Mouse (Mus musculus) neural tube, embryonic 11.5 days (tissue): ENCODE measurements around the gene Sult4a1. TPM values are rescaled to one million over a fixed set of nuclear protein-coding genes. Genes with fewer than 3 reads are reported as not detected.
"Not testable (repeated sequence)": the region's sequence is repeated elsewhere in the genome, so short reads cannot be mapped to it uniquely, and the experiment has no call there.

Experiments used
- ATAC-seq: fragments of 200-750 bp; cut with Nextera tagmentation; 2 replicates; pipeline ENCODE4 v1.8.0; 2017; ENCODE audit warnings: moderate number of reproducible peaks, mild to moderate bottlenecking, moderate TSS enrichment, moderate library complexity; ENCODE audit not compliant: insufficient read depth, low FRiP score, low TSS enrichment
- DNase-seq: peaks from one replicate; pipeline ENCODE4 v3.0.0-alpha.2; 2015; ENCODE audit warnings: low spot score
- H3K27ac ChIP-seq: fragments of 300-500 bp; sonication (generic); 2 replicates; pipeline ENCODE4 v1.5.1; 2014; ENCODE audit warnings: low read depth, mild to moderate bottlenecking, low read length
- H3K27me3 ChIP-seq: fragments of 300-500 bp; sonication (generic); 2 replicates; pipeline ENCODE4 v1.6.1; 2014; ENCODE audit warnings: mild to moderate bottlenecking, low read length, mixed read lengths; ENCODE audit not compliant: control insufficient read depth, insufficient read depth
- H3K36me3 ChIP-seq: fragments of 300-500 bp; sonication (generic); 2 replicates; pipeline ENCODE4 v1.6.1; 2014; ENCODE audit warnings: mild to moderate bottlenecking, low read length, moderate library complexity, mixed read lengths; ENCODE audit not compliant: control insufficient read depth, insufficient read depth
- H3K4me1 ChIP-seq: fragments of 300-500 bp; sonication (generic); 2 replicates; pipeline ENCODE4 v1.6.1; 2014; ENCODE audit warnings: low read length, mixed read lengths; ENCODE audit not compliant: control insufficient read depth, insufficient read depth
- H3K4me2 ChIP-seq: fragments of 300-500 bp; sonication (generic); 2 replicates; pipeline ENCODE4 v1.6.1; 2014; ENCODE audit warnings: low read depth, mild to moderate bottlenecking, moderate library complexity
- H3K4me3 ChIP-seq: fragments of 300-500 bp; sonication (generic); 2 replicates; pipeline ENCODE4 v1.5.1; 2014; ENCODE audit warnings: low read depth, low read length
- H3K9ac ChIP-seq: fragments of 300-500 bp; sonication (generic); 2 replicates; pipeline ENCODE4 v1.6.1; 2014; ENCODE audit warnings: mild to moderate bottlenecking, low read length
- H3K9me3 ChIP-seq: fragments of 300-500 bp; sonication (generic); 2 replicates; pipeline ENCODE4 v1.6.1; 2016; ENCODE audit warnings: low read length; ENCODE audit not compliant: control insufficient read depth
- WGBS: fragments of 180-500 bp; shearing (Covaris S2); extraction: QIAGEN DNeasy Blood & Tissue Kit; methylation state at CpG from one replicate; pipeline ENCODE4 v1.1.7; 2014; 5-methylcytosine and 5-hydroxymethylcytosine counted together
- polyA plus RNA-seq: library from polyadenylated mRNA; unstranded; fragments of >200 nt; fragmentation: Nextera tagmentation; extraction: Ambion mirVana; gene quantifications from 2 replicates; pipeline ENCODE4 v1.2.1, GENCODE M21; 2014

Sult4a1 gene
- polyA plus RNA-seq, 1 experiment from 2014 or later = 18.1 TPM

GRCm38 (mm10) chr15:84113873-84114272 lies 8.3 kb upstream of the Sult4a1 start:
- H3K9me3 ChIP-seq = no peaks in the 10 kb centered on the region
- H3K27me3 ChIP-seq = no peaks in the 10 kb centered on the region
- ATAC-seq = no peak
- H3K4me2 ChIP-seq = no peak overlapping the region
- DNase-seq = no peak
- WGBS = 80% methylated on average over 6 of the region's 6 CpGs
- no peaks in the 10 kb centered on the region for H3K36me3 ChIP-seq
- no peak overlapping the region for H3K4me3 ChIP-seq
- no peak overlapping the region for H3K27ac ChIP-seq
- no peak overlapping the region for H3K9ac ChIP-seq
- no peaks in the 10 kb centered on the region for H3K4me1 ChIP-seq

GRCm38 (mm10) chr15:84108899-84109298 lies 3.3 kb upstream of the Sult4a1 start:
- H3K36me3 ChIP-seq = no peaks in the 10 kb centered on the region
- H3K4me2 ChIP-seq = no peak overlapping the region
- no peak for ATAC-seq
- H3K27ac ChIP-seq = no peak overlapping the region
- no peak overlapping the region for H3K4me3 ChIP-seq
- H3K27me3 ChIP-seq = peaks cover 22% of the 10 kb centered on the region
- WGBS = 8% methylated on average over 13 of the region's 13 CpGs
- no peaks in the 10 kb centered on the region for H3K4me1 ChIP-seq
- peak; percentile 46 for DNase-seq
- H3K9ac ChIP-seq = no peak overlapping the region
- no peaks in the 10 kb centered on the region for H3K9me3 ChIP-seq

- peak overlapping the region; percentile 66 for H3K4me2 ChIP-seq
- no peaks in the 10 kb centered on the region for H3K4me1 ChIP-seq
- peak overlapping the region; percentile 37 for H3K4me3 ChIP-seq
- peaks cover 22% of the 10 kb centered on the region for H3K27me3 ChIP-seq
- WGBS = 16% methylated on average over 12 of the region's 12 CpGs
- H3K9ac ChIP-seq = peak overlapping the region; percentile 31
- H3K27ac ChIP-seq = no peak overlapping the region
- ATAC-seq (no peak), DNase-seq (peak; percentile 12)
- H3K36me3 ChIP-seq = no peaks in the 10 kb centered on the region
- H3K9me3 ChIP-seq = no peaks in the 10 kb centered on the region
These were observed 458 bp upstream of the Sult4a1 start for GRCm38 (mm10) chr15:84105924-84106500.

- peaks cover 22% of the 10 kb centered on the region for H3K27me3 ChIP-seq
- WGBS = 73% methylated on average over 7 of the region's 7 CpGs
- H3K9me3 ChIP-seq = no peaks in the 10 kb centered on the region
- H3K4me3 ChIP-seq = peak overlapping the region; percentile 37
- H3K4me1 ChIP-seq = no peaks in the 10 kb centered on the region
- no peaks in the 10 kb centered on the region for H3K36me3 ChIP-seq
- H3K9ac ChIP-seq = 0 out of 2 replicates have a peak overlapping the region, but pooled peaks have one; percentile 31
- DNase-seq (no peak), ATAC-seq (no peak)
- no peak overlapping the region for H3K27ac ChIP-seq
- H3K4me2 ChIP-seq = peak overlapping the region; percentile 66; the same call in 1 of the 2 replicates
These were observed 928 bp downstream of the Sult4a1 start for GRCm38 (mm10) chr15:84104626-84105025.

GRCm38 (mm10) chr15:84097536-84097935 lies 8.0 kb downstream of the Sult4a1 start:
- DNase-seq, H3K27me3 ChIP-seq: not testable (repeated sequence)
- 83% methylated on average over 15 of the region's 15 CpGs for WGBS

GRCm38 (mm10) chr15:84096051-84096450 lies 9.5 kb downstream of the Sult4a1 start:
- Histone ChIP-seq H3K27ac (no peak overlapping the region), H3K36me3 (no peaks in the 10 kb centered on the region), H3K27me3 (no peaks in the 10 kb centered on the region), H3K4me3 (no peak overlapping the region), H3K9me3 (no peaks in the 10 kb centered on the region), H3K9ac (no peak overlapping the region), H3K4me1 (no peaks in the 10 kb centered on the region), H3K4me2 (no peak overlapping the region)
- WGBS = 87% methylated on average over 8 of the region's 8 CpGs
- DNase-seq = no peak
- ATAC-seq = no peak

More at GRCm38 (mm10) chr15:84097536-84097935, 8.0 kb downstream of the Sult4a1 start:
- not testable (repeated sequence) for H3K4me1 ChIP-seq, H3K27ac ChIP-seq, H3K4me2 ChIP-seq, H3K4me3 ChIP-seq, H3K36me3 ChIP-seq, H3K9me3 ChIP-seq, ATAC-seq, H3K9ac ChIP-seq

- H3K36me3 ChIP-seq = no peaks in the 10 kb centered on the region
- ATAC-seq = no peak
These were observed 10.6 kb downstream of the Sult4a1 start for GRCm38 (mm10) chr15:84094921-84095320.

GRCm38 (mm10) chr15:84086775-84087174 lies 18.8 kb downstream of the Sult4a1 start:
- DNase-seq (no peak), ATAC-seq (no peak)
- Histone ChIP-seq H3K4me1 (no peaks in the 10 kb centered on the region), H3K27ac (no peak overlapping the region), H3K36me3 (no peaks in the 10 kb centered on the region), H3K4me3 (no peak overlapping the region), H3K4me2 (no peak overlapping the region), H3K27me3 (no peaks in the 10 kb centered on the region), H3K9me3 (no peaks in the 10 kb centered on the region), H3K9ac (no peak overlapping the region)
- whole genome bisulfite sequencing = 29% methylated on average over 9 of the region's 9 CpGs

More at GRCm38 (mm10) chr15:84094921-84095320, 10.6 kb downstream of the Sult4a1 start:
- Histone ChIP-seq H3K9ac (no peak overlapping the region), H3K4me3 (no peak overlapping the region), H3K4me1 (no peaks in the 10 kb centered on the region), H3K4me2 (no peak overlapping the region), H3K27me3 (no peaks in the 10 kb centered on the region), H3K27ac (no peak overlapping the region), H3K9me3 (no peaks in the 10 kb centered on the region)
- no peak for DNase-seq
- WGBS = 70% methylated on average over 7 of the region's 7 CpGs

- H3K9ac ChIP-seq = no peak overlapping the region
- ATAC-seq (no peak), DNase-seq (peak; percentile 37)
- H3K4me2 ChIP-seq = no peak overlapping the region
- H3K27ac ChIP-seq = no peak overlapping the region
- WGBS = 34% methylated on average over 12 of the region's 12 CpGs
- no peaks in the 10 kb centered on the region for H3K36me3 ChIP-seq
- no peak overlapping the region for H3K4me3 ChIP-seq
- no peaks in the 10 kb centered on the region for H3K4me1 ChIP-seq
- no peaks in the 10 kb centered on the region for H3K9me3 ChIP-seq
- no peaks in the 10 kb centered on the region for H3K27me3 ChIP-seq
These were observed 19.2 kb downstream of the Sult4a1 start for GRCm38 (mm10) chr15:84086364-84086763.
